Mouse (Mus musculus) kidney, embryonic 14.5 days (tissue): ENCODE results near the gene Fignl1. TPM values are rescaled to one million over a fixed set of nuclear protein-coding genes. Genes with fewer than 3 reads are reported as not detected.

Experiments used
- ATAC-seq: fragments of 200-750 bp; cut with Nextera tagmentation; 2 replicates; pipeline ENCODE4 v1.8.0; 2017; ENCODE audit warnings: moderate number of reproducible peaks, mild to moderate bottlenecking, moderate TSS enrichment, moderate library complexity; ENCODE audit not compliant: low FRiP score, low TSS enrichment
- H3K27ac ChIP-seq: fragments of 300-500 bp; sonication (generic); 2 replicates; pipeline ENCODE4 v1.5.1; 2014; ENCODE audit warnings: low read depth, mild to moderate bottlenecking, low read length, moderate library complexity, mixed read lengths
- H3K27me3 ChIP-seq: fragments of 300-500 bp; sonication (generic); 2 replicates; pipeline ENCODE4 v1.6.1; 2014; ENCODE audit warnings: mild to moderate bottlenecking, low read length; ENCODE audit not compliant: control insufficient read depth, insufficient read depth
- H3K36me3 ChIP-seq: fragments of 300-500 bp; sonication (generic); 2 replicates; pipeline ENCODE4 v1.6.1; 2014; ENCODE audit warnings: low read length, mixed read lengths; ENCODE audit not compliant: control insufficient read depth, insufficient read depth
- H3K4me1 ChIP-seq: fragments of 300-500 bp; sonication (generic); 2 replicates; pipeline ENCODE4 v1.6.1; 2014; ENCODE audit warnings: low read length, mixed read lengths; ENCODE audit not compliant: control insufficient read depth, insufficient read depth
- H3K4me2 ChIP-seq: fragments of 300-500 bp; sonication (generic); replicated peaks from 2 replicates; pipeline ENCODE4 v1.6.1; 2014; ENCODE audit warnings: low read depth, mild to moderate bottlenecking, low read length
- H3K4me3 ChIP-seq: fragments of 300-500 bp; sonication (generic); 2 replicates; pipeline ENCODE4 v1.5.1; 2014; ENCODE audit warnings: mild to moderate bottlenecking, low read length
- H3K9ac ChIP-seq: fragments of 300-500 bp; sonication (generic); 2 replicates; pipeline ENCODE4 v1.6.1; 2014; ENCODE audit warnings: low read depth, mild to moderate bottlenecking, low read length, moderate library complexity
- H3K9me3 ChIP-seq: fragments of 300-500 bp; sonication (generic); 2 replicates; pipeline ENCODE4 v1.6.1; 2016; ENCODE audit warnings: low read length; ENCODE audit not compliant: control insufficient read depth
- WGBS: fragments of 180-500 bp; shearing (Covaris S2); extraction: QIAGEN DNeasy Blood & Tissue Kit; methylation state at CpG from one replicate; pipeline ENCODE4 v1.1.7; 2014; 5-methylcytosine and 5-hydroxymethylcytosine counted together
- polyA plus RNA-seq: library from polyadenylated mRNA; unstranded; fragments of >200 nt; fragmentation: Nextera tagmentation; extraction: Ambion mirVana; gene quantifications from 2 replicates; pipeline ENCODE4 v1.2.1, GENCODE M21; 2014

Gene Fignl1
- polyA plus RNA-seq, 1 experiment from 2014 or later: 85.4 TPM

GRCm38 (mm10) chr11:11752859-11753258 is 55.9 kb downstream of the Fignl1 start:
- Histone ChIP-seq H3K36me3 (no peaks in the 10 kb centered on the region), H3K9ac (no peak overlapping the region), H3K4me3 (no peak overlapping the region), H3K27me3 (no peaks in the 10 kb centered on the region), H3K9me3 (no peaks in the 10 kb centered on the region), H3K4me2 (no peak overlapping the region), H3K27ac (no peak overlapping the region), H3K4me1 (no peaks in the 10 kb centered on the region)
- no peak for ATAC-seq
- WGBS: 85% methylated on average over 5 of the region's 5 CpGs

- WGBS: 84% methylated on average over 5 of the region's 5 CpGs
- no peaks in the 10 kb centered on the region for H3K9me3 ChIP-seq
- no peaks in the 10 kb centered on the region for H3K27me3 ChIP-seq
- no peak overlapping the region for H3K4me3 ChIP-seq
- no peaks in the 10 kb centered on the region for H3K4me1 ChIP-seq
- no peak overlapping the region for H3K9ac ChIP-seq
- no peaks in the 10 kb centered on the region for H3K36me3 ChIP-seq
- H3K27ac ChIP-seq: no peak overlapping the region
- ATAC-seq: no peak
- H3K4me2 ChIP-seq: no peak overlapping the region
Observed at GRCm38 (mm10) chr11:11751091-11751490, 57.7 kb downstream of the Fignl1 start.

DNA sequence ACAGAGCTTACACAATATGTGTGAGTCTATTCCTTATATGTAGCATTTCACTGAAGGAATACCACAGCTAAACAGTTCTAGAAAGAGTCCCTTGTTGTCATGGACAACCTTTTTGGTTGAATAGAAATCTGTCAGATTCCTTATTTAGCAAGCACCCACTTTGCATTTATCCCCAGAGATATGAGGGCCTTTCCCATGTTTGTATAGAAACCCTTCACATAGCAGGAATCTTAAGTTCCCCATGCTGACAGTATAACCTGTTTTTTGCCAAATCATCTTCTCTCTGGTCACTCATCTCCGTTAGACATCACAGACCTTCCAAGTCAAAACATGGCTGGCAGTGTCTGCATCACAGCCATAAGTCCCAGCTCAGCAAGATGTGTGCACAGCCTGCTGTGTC is 64.5 kb downstream of the Fignl1 start:
- Histone ChIP-seq H3K27ac (no peak overlapping the region), H3K9me3 (no peaks in the 10 kb centered on the region), H3K4me2 (no peak overlapping the region), H3K4me3 (no peak overlapping the region), H3K9ac (no peak overlapping the region), H3K27me3 (no peaks in the 10 kb centered on the region), H3K4me1 (no peaks in the 10 kb centered on the region), H3K36me3 (no peaks in the 10 kb centered on the region)
- WGBS: 62% methylated on average over 1 of the region's 1 CpGs
- ATAC-seq: no peak

GRCm38 (mm10) chr11:11742626-11743025 is 66.1 kb downstream of the Fignl1 start:
- no peak for ATAC-seq
- 32% methylated on average over 2 of the region's 2 CpGs for WGBS

GRCm38 (mm10) chr11:11741574-11741973 is 67.2 kb downstream of the Fignl1 start:
- Histone ChIP-seq H3K4me3 (no peak overlapping the region), H3K27ac (no peak overlapping the region), H3K4me2 (no peak overlapping the region), H3K27me3 (no peaks in the 10 kb centered on the region), H3K9ac (no peak overlapping the region), H3K36me3 (no peaks in the 10 kb centered on the region), H3K9me3 (no peaks in the 10 kb centered on the region), H3K4me1 (no peaks in the 10 kb centered on the region)
- no peak for ATAC-seq
- 91% methylated on average over 5 of the region's 5 CpGs for WGBS

More at GRCm38 (mm10) chr11:11742626-11743025, 66.1 kb downstream of the Fignl1 start:
- Histone ChIP-seq H3K4me3 (no peak overlapping the region), H3K27me3 (no peaks in the 10 kb centered on the region), H3K4me1 (no peaks in the 10 kb centered on the region), H3K9me3 (no peaks in the 10 kb centered on the region), H3K36me3 (no peaks in the 10 kb centered on the region), H3K27ac (no peak overlapping the region), H3K9ac (no peak overlapping the region), H3K4me2 (no peak overlapping the region)

DNA sequence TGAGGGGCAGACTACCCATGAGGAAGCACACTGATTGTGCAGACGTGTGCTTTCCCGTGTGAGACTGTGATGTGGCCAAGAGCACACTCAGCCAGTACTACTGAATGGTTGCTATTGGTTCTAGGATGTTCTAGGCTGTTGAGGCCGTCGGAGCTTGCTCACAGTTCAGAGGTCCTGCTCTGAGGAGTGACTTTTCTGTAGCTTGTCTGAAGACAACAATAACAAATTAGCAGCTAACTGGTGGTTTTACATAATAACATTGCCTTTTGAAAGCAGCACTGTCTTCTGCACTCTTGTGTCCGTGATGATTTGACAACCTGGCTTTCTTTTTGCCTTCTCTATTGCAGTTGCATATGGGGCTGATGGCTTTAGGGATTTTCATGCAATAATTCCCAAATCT is 68.2 kb downstream of the Fignl1 start:
- Histone ChIP-seq H3K36me3 (no peaks in the 10 kb centered on the region), H3K4me1 (no peaks in the 10 kb centered on the region), H3K27me3 (no peaks in the 10 kb centered on the region), H3K9ac (no peak overlapping the region), H3K4me3 (no peak overlapping the region), H3K9me3 (no peaks in the 10 kb centered on the region), H3K27ac (no peak overlapping the region), H3K4me2 (no peak overlapping the region)
- 74% methylated on average over 5 of the region's 5 CpGs for WGBS
- no peak for ATAC-seq

- no peak overlapping the region for H3K27ac ChIP-seq
- no peak overlapping the region for H3K9ac ChIP-seq
- no peak overlapping the region for H3K4me3 ChIP-seq
- H3K36me3 ChIP-seq: no peaks in the 10 kb centered on the region
- H3K4me2 ChIP-seq: no peak overlapping the region
- no peaks in the 10 kb centered on the region for H3K27me3 ChIP-seq
- ATAC-seq: no peak
- 85% methylated on average over 3 of the region's 3 CpGs for WGBS
- H3K4me1 ChIP-seq: no peaks in the 10 kb centered on the region
- H3K9me3 ChIP-seq: no peaks in the 10 kb centered on the region
Observed at GRCm38 (mm10) chr11:11739054-11739453, 69.7 kb downstream of the Fignl1 start.

DNA sequence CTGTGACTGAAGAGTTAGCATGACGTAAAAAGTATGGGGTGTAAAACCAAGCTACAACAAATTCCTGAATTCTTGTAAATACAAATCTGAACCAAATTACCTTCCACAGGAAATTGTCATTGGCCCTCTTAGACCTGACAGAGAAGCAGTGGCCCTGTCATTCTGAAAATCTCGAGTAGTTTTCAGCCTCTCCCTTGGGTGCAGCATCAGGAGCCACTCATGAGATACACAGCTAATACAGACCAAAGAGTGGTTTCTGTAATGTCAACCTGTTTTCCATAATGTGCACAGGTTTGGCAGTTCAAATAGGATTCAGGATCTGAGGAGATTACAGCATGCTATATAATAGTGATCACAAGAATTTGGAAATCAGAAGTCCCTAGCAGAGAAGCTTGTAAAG is 71.2 kb downstream of the Fignl1 start:
- 70% methylated on average over 2 of the region's 2 CpGs for WGBS
- no peak overlapping the region for H3K9ac ChIP-seq
- no peak overlapping the region for H3K4me2 ChIP-seq
- H3K36me3 ChIP-seq: no peaks in the 10 kb centered on the region
- H3K27me3 ChIP-seq: no peaks in the 10 kb centered on the region
- ATAC-seq: no peak
- no peaks in the 10 kb centered on the region for H3K9me3 ChIP-seq
- no peak overlapping the region for H3K27ac ChIP-seq
- H3K4me3 ChIP-seq: no peak overlapping the region
- H3K4me1 ChIP-seq: no peaks in the 10 kb centered on the region
